Mouse (Mus musculus): Measurements from ENCODE around the gene Lrmda. TPM values are rescaled to one million over a fixed set of nuclear protein-coding genes. Genes with fewer than 3 reads are reported as not detected.

The Lrmda gene
- total RNA-seq, 2 experiments from 2014 or later, result 2.6 to 2.9 TPM

GRCm38 (mm10) chr14:22055630-22056029 lies 36.1 kb downstream of the Lrmda start:
- no peak overlapping the region for H3K4me3 ChIP-seq
- no peak for DNase-seq
- TF ChIP-seq CTCF (IDR thresholded peaks at IDR 0.05), result no peak
- H3K27ac ChIP-seq, result no peak overlapping the region
- intact Hi-C loops (cut with DNase I), result no loop called here

GRCm38 (mm10) chr14:22056246-22056645 lies 36.7 kb downstream of the Lrmda start:
- intact Hi-C loops (cut with DNase I), result no loop called here
- Histone ChIP-seq H3K4me3 (no peak overlapping the region), H3K27ac (no peak overlapping the region)
- no peak for DNase-seq
- TF ChIP-seq CTCF (IDR thresholded peaks at IDR 0.05), result no peak

GRCm38 (mm10) chr14:22058729-22059128 lies 39.2 kb downstream of the Lrmda start:
- intact Hi-C loops (cut with DNase I), result no loop called here
- H3K4me3 ChIP-seq, result no peak overlapping the region
- no peak overlapping the region for H3K27ac ChIP-seq
- TF ChIP-seq CTCF (IDR thresholded peaks at IDR 0.05), result no peak
- DNase-seq, result no peak

- H3K27ac ChIP-seq, result no peak overlapping the region
- TF ChIP-seq CTCF (IDR thresholded peaks at IDR 0.05), result no peak
- intact Hi-C loops (cut with DNase I), result no loop called here
- no peak for DNase-seq
- no peak overlapping the region for H3K4me3 ChIP-seq
Observed at GRCm38 (mm10) chr14:22059348-22059861, 39.9 kb downstream of the Lrmda start.

- intact Hi-C loops (cut with DNase I), result no loop called here
- H3K4me3 ChIP-seq, result no peak overlapping the region
- no peak overlapping the region for H3K27ac ChIP-seq
- no peak for TF ChIP-seq CTCF (IDR thresholded peaks at IDR 0.05)
- no peak for DNase-seq
Observed at GRCm38 (mm10) chr14:22060787-22061186, 41.3 kb downstream of the Lrmda start.

GRCm38 (mm10) chr14:22062117-22062855 lies 42.8 kb downstream of the Lrmda start:
- no peak overlapping the region for H3K4me3 ChIP-seq
- intact Hi-C loops (cut with DNase I), result no loop called here
- TF ChIP-seq CTCF (IDR thresholded peaks at IDR 0.05), result no peak
- no peak overlapping the region for H3K27ac ChIP-seq
- no peak for DNase-seq

- Histone ChIP-seq H3K4me3 (no peak overlapping the region), H3K27ac (no peak overlapping the region)
- intact Hi-C loops (cut with DNase I), result no loop called here
- no peak for TF ChIP-seq CTCF (IDR thresholded peaks at IDR 0.05)
- DNase-seq, result no peak
Observed at GRCm38 (mm10) chr14:22069169-22069568, 49.7 kb downstream of the Lrmda start.

- no peak overlapping the region for H3K4me3 ChIP-seq
- intact Hi-C loops (cut with DNase I), result no loop called here
Observed at GRCm38 (mm10) chr14:22073385-22073784, 53.9 kb downstream of the Lrmda start.

GRCm38 (mm10) chr14:22074229-22074628 lies 54.7 kb downstream of the Lrmda start:
- DNase-seq, result no peak
- TF ChIP-seq CTCF (IDR thresholded peaks at IDR 0.05), result no peak
- no peak overlapping the region for H3K4me3 ChIP-seq
- no peak overlapping the region for H3K27ac ChIP-seq
- intact Hi-C loops (cut with DNase I), result no loop called here

More at GRCm38 (mm10) chr14:22073385-22073784, 53.9 kb downstream of the Lrmda start:
- DNase-seq, result no peak
- no peak overlapping the region for H3K27ac ChIP-seq
- TF ChIP-seq CTCF (IDR thresholded peaks at IDR 0.05), result no peak

GRCm38 (mm10) chr14:22083931-22084330 lies 64.4 kb downstream of the Lrmda start:
- DNase-seq, result no peak
- no peak for TF ChIP-seq CTCF (IDR thresholded peaks at IDR 0.05)
- H3K27ac ChIP-seq, result no peak overlapping the region
- intact Hi-C loops (cut with DNase I), result no loop called here
- H3K4me3 ChIP-seq, result no peak overlapping the region

- H3K27ac ChIP-seq, result no peak overlapping the region
- DNase-seq, result no peak
- no peak overlapping the region for H3K4me3 ChIP-seq
- intact Hi-C loops (cut with DNase I), result no loop called here
- TF ChIP-seq CTCF (IDR thresholded peaks at IDR 0.05), result no peak
Observed at GRCm38 (mm10) chr14:22085411-22085810, 65.9 kb downstream of the Lrmda start.

GRCm38 (mm10) chr14:22088604-22089003 lies 69.1 kb downstream of the Lrmda start:
- no peak for TF ChIP-seq CTCF (IDR thresholded peaks at IDR 0.05)
- no peak overlapping the region for H3K4me3 ChIP-seq
- no peak for DNase-seq
- no peak overlapping the region for H3K27ac ChIP-seq
- intact Hi-C loops (cut with DNase I), result no loop called here

- intact Hi-C loops (cut with DNase I), result no loop called here
- no peak for DNase-seq
- Histone ChIP-seq H3K27ac (no peak overlapping the region), H3K4me3 (no peak overlapping the region)
- no peak for TF ChIP-seq CTCF (IDR thresholded peaks at IDR 0.05)
Observed at GRCm38 (mm10) chr14:22089331-22089730, 69.8 kb downstream of the Lrmda start.

All from gastrocnemius, adult 2 months (tissue).